Mouse (Mus musculus) brown adipose tissue, adult 24 weeks (tissue): Measurements from ENCODE around the gene Inafm2. TPM values are rescaled to one million over a fixed set of nuclear protein-coding genes. Genes with fewer than 3 reads are reported as not detected.

Experiments used
- polyA plus RNA-seq: library from polyadenylated mRNA; stranded (reverse); fragments of >200 nt; gene quantifications from 2 replicates; pipeline ENCODE4 v1.2.4, GENCODE M21; 2012; ENCODE audit not compliant: missing spikeins, insufficient read depth, insufficient read length

Gene Inafm2
- polyA plus RNA-seq, 1 experiment = 41.7 TPM

Other genes starting within 250 kb of the Inafm2 start
- 2.5 and 3.0 TPM in 2 replicates for gene Bmf, start 196.1 kb upstream of the Inafm2 start, polyA plus RNA-seq
- 0.52 and 1.2 TPM in 2 replicates for gene Bub1b, start 147.5 kb upstream of the Inafm2 start, polyA plus RNA-seq
- not detected in 2 replicates for gene Pak6, start 82.5 kb upstream of the Inafm2 start, polyA plus RNA-seq
- gene Ankrd63, start 41.8 kb upstream of the Inafm2 start, polyA plus RNA-seq = not detected in 2 replicates
- gene Plcb2, start 17.3 kb upstream of the Inafm2 start, polyA plus RNA-seq = 0.67 and 0.71 TPM in 2 replicates
- gene Ccdc9b, start 16.9 kb downstream of the Inafm2 start, polyA plus RNA-seq = 4.0 and 4.8 TPM in 2 replicates
- gene Phgr1, start 27.0 kb downstream of the Inafm2 start, polyA plus RNA-seq = not detected in 2 replicates
- 0.32 and 0.38 TPM in 2 replicates for gene Disp2, start 34.0 kb downstream of the Inafm2 start, polyA plus RNA-seq
- 1.5 TPM in 1 of 2 replicates, not detected in the other for gene Knstrn, start 68.2 kb downstream of the Inafm2 start, polyA plus RNA-seq
- gene Ivd, start 116.2 kb downstream of the Inafm2 start, polyA plus RNA-seq = 134 and 164 TPM in 2 replicates
- 3.8 and 4.3 TPM in 2 replicates for gene Bahd1, start 154.6 kb downstream of the Inafm2 start, polyA plus RNA-seq
- gene Chst14, start 180.7 kb downstream of the Inafm2 start, polyA plus RNA-seq = 4.2 and 4.7 TPM in 2 replicates